Mouse (Mus musculus): ENCODE results near the gene Popdc2.

Popdc2 gene

GRCm38 (mm10) chr16:38400311-38400960, 38.4 kb downstream of the Popdc2 start:
- no peak for DNase-seq (ENCODE audit: low spot score)

- no peak for DNase-seq (ENCODE audit: low spot score)
These were observed 39.5 kb downstream of the Popdc2 start for GRCm38 (mm10) chr16:38401468-38401867.

- DNase-seq (ENCODE audit: low spot score): no peak
These were observed 41.6 kb downstream of the Popdc2 start for GRCm38 (mm10) chr16:38403639-38404038.

- DNase-seq (ENCODE audit: low spot score): no peak
These were observed 44.3 kb downstream of the Popdc2 start for GRCm38 (mm10) chr16:38406293-38406692.

GRCm38 (mm10) chr16:38406708-38407107, 44.7 kb downstream of the Popdc2 start:
- DNase-seq (ENCODE audit: low spot score): no peak

- DNase-seq (ENCODE audit: low spot score): no peak
These were observed 45.6 kb downstream of the Popdc2 start for GRCm38 (mm10) chr16:38407584-38407983.

GRCm38 (mm10) chr16:38408416-38408815, 46.4 kb downstream of the Popdc2 start:
- no peak for DNase-seq (ENCODE audit: low spot score)

GRCm38 (mm10) chr16:38414953-38415352, 52.9 kb downstream of the Popdc2 start:
- DNase-seq (ENCODE audit: low spot score): no peak

- no peak for DNase-seq (ENCODE audit: low spot score)
These were observed 63.4 kb downstream of the Popdc2 start for GRCm38 (mm10) chr16:38425374-38425773.

- no peak for DNase-seq (ENCODE audit: low spot score)
These were observed 63.8 kb downstream of the Popdc2 start for GRCm38 (mm10) chr16:38425799-38426198.

Measured in embryo, embryonic 10 days (tissue).